In the genomic region with DNA sequence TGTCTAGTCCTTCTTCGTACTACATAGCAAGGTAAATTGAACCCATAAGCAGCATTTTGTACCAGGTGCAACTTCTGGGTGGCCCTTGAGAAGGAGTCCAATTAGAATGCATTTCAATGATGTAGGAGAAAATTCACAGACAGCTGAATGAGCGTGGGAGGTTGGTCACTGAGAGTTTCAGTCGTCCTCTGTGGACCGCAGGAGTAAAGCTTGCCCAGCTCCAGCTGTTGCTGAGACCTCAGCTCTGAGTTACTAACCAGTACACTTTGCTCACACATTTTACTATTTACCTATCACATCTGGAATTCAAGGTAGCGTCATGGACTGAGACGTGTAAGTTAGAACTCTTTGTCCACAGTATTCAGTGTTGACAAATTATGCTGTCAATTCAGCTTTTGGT, we compare ENCODE assay signal across 17 mouse cellular contexts.
"Had no signal": no experiment of that assay in that cellular context is flagged by ENCODE, and none has a peak within 500 bp of the region (broad histone marks: within the 10 kb centered on the region; RNA-seq: fewer than 3 reads in every experiment).

No protein-coding gene starts in this region.

- H3K4me3 ChIP-seq: liver, embryonic 13.5 days; lung, embryonic 15.5 days; megakaryocyte, embryonic 14.5 days; midbrain, embryonic 15.5 days; neural tube, embryonic 13.5 days had no signal

- H3K4me2 ChIP-seq: liver, embryonic 13.5 days; lung, embryonic 15.5 days; midbrain, embryonic 11.5 days; midbrain, embryonic 15.5 days; neural tube, embryonic 13.5 days had no signal

- ATAC-seq: liver, postnatal 0 days; midbrain, embryonic 15.5 days had no signal

- DNase-seq: kidney, adult 8-10 months; kidney, postnatal 36 days; layer of hippocampus, adult 9-11 months; left cerebral cortex, postnatal 4 days; liver; liver, embryonic 13.5 days; liver, postnatal 0 days; lung, postnatal 14 days; retina, postnatal 1 day; right cerebral cortex, postnatal 14 days; thymus, postnatal 36 days had no signal

- H3K27me3 ChIP-seq: liver, embryonic 13.5 days; lung, embryonic 15.5 days; megakaryocyte, embryonic 14.5 days; midbrain, embryonic 15.5 days; neural tube, embryonic 13.5 days had no signal

- H3K27ac ChIP-seq: liver, embryonic 13.5 days; lung, embryonic 15.5 days; macrophage; midbrain, embryonic 15.5 days; neural tube, embryonic 13.5 days had no signal

- H3K9ac ChIP-seq: liver, embryonic 13.5 days; liver, postnatal 0 days; lung, embryonic 15.5 days; midbrain, embryonic 15.5 days; neural tube, embryonic 13.5 days had no signal

- H3K4me1 ChIP-seq: liver, embryonic 13.5 days; lung, embryonic 15.5 days; megakaryocyte, embryonic 14.5 days; midbrain, embryonic 15.5 days; neural tube, embryonic 13.5 days had no signal

- H3K36me3 ChIP-seq: liver, embryonic 13.5 days; lung, embryonic 15.5 days; midbrain, embryonic 15.5 days; neural tube, embryonic 13.5 days had no signal

- H3K9me3 ChIP-seq: liver, embryonic 13.5 days; lung, embryonic 15.5 days; megakaryocyte, embryonic 14.5 days; midbrain, embryonic 15.5 days; neural tube, embryonic 13.5 days had no signal
